Mouse (Mus musculus) CH12.LX (cell line): ENCODE measurements around the gene Polr3b.

ENCODE experiments used
- BHLHE40 ChIP-seq: IDR thresholded peaks from 2 replicates; pipeline ENCODE4 v1.6.1; 2011; ENCODE audit warnings: mild to moderate bottlenecking, low read depth, low read length, improper control_type of control experiment
- CTCF ChIP-seq, 2 experiments: IDR thresholded peaks in 1 of 2; conservative IDR thresholded peaks in 1 of 2; 2 replicates each; pipeline ENCODE4 v1.5.1; 2011 to 2012; ENCODE audit warnings: low read depth in 2 of 2, low read length in 2 of 2, improper control_type of control experiment in 1 of 2, inconsistent platforms in 1 of 2, mild to moderate bottlenecking in 1 of 2, moderate library complexity in 1 of 2
- ETS1 ChIP-seq: conservative IDR thresholded peaks from 2 replicates; pipeline ENCODE4 v1.6.1; 2012; ENCODE audit warnings: low read depth, mild to moderate bottlenecking, inconsistent platforms, low read length, improper control_type of control experiment, moderate library complexity
- KAT2A ChIP-seq: IDR thresholded peaks from 2 replicates; pipeline ENCODE4 v1.6.1; 2012; ENCODE audit warnings: low read length, improper control_type of control experiment, inconsistent platforms; ENCODE audit not compliant: insufficient replicate concordance
- POLR2A ChIP-seq: IDR thresholded peaks from 2 replicates; pipeline ENCODE4 v1.6.1; 2011; ENCODE audit warnings: low read depth, mild to moderate bottlenecking, improper control_type of control experiment, low read length
- RAD21 ChIP-seq: IDR thresholded peaks from 2 replicates; pipeline ENCODE4 v1.6.1; 2011; ENCODE audit warnings: low read depth, mild to moderate bottlenecking, low read length, improper control_type of control experiment, moderate library complexity
- UBTF ChIP-seq: IDR thresholded peaks from 2 replicates; pipeline ENCODE4 v1.6.1; 2012; ENCODE audit warnings: low read depth, mild to moderate bottlenecking, inconsistent platforms, low read length, improper control_type of control experiment, moderate library complexity
- USF2 ChIP-seq: conservative IDR thresholded peaks from 2 replicates; pipeline ENCODE4 v1.6.1; 2011; ENCODE audit warnings: low read depth, low read length, improper control_type of control experiment
- ZC3H11A ChIP-seq: IDR thresholded peaks from 2 replicates; pipeline ENCODE4 v1.6.1; 2012; ENCODE audit warnings: low read depth, mild to moderate bottlenecking, inconsistent platforms, low read length, improper control_type of control experiment

- no peak for TF ChIP-seq BHLHE40
- TF ChIP-seq RAD21, result no peak
- no peak for TF ChIP-seq CTCF (conservative IDR thresholded peaks at IDR 0.05 in 1 of 2, IDR thresholded peaks at IDR 0.05 in 1 of 2; ENCODE audit: low read depth in 2 of 2, low read length in 2 of 2)
- TF ChIP-seq USF2, result no peak
- no peak for TF ChIP-seq POLR2A
- TF ChIP-seq ETS1, result no peak
- no peak for TF ChIP-seq UBTF
- no peak for TF ChIP-seq KAT2A
- no peak for TF ChIP-seq ZC3H11A
Observed at GRCm38 (mm10) chr10:84582236-84582635, 39.9 kb upstream of the Polr3b start.
